In genomic region chr2:69952849-69953248, GRCm38 (mm10) we compare ENCODE assay signal across 22 mouse cellular contexts. TPM values are rescaled to one million over a fixed set of nuclear protein-coding genes. Genes with fewer than 3 reads are reported as not detected.
DNase-seq lines count a peak whose midpoint lies in the region; ATAC-seq and TF ChIP-seq lines count a peak whose summit lies in the region.
"Had no signal": no experiment of that assay in that cellular context is flagged by ENCODE, and none has a peak within 500 bp of the region (broad histone marks: within the 10 kb centered on the region; RNA-seq: fewer than 3 reads in every experiment).

No protein-coding gene starts in this region.

- no peak overlapping the region for H3K4me2 ChIP-seq in stomach, embryonic 14.5 days (replicated peaks; ENCODE audit: low read depth, low read length)
- no peak overlapping the region for H3K4me2 ChIP-seq in stomach, postnatal 0 days (replicated peaks; ENCODE audit: low read depth)
- no peak overlapping the region for H3K4me2 ChIP-seq in embryonic facial prominence, embryonic 13.5 days
- H3K4me2 ChIP-seq in forebrain, embryonic 14.5 days (ENCODE audit: low read length) = no peak overlapping the region
- H3K4me2 ChIP-seq: embryonic facial prominence, embryonic 15.5 days; forebrain, embryonic 15.5 days; heart, embryonic 13.5 days; hindbrain, embryonic 13.5 days; intestine, embryonic 15.5 days had no signal

- 69% methylated on average over 8 of the region's 8 CpGs for WGBS in stomach, embryonic 14.5 days
- whole genome bisulfite sequencing in stomach, postnatal 0 days = 69% methylated on average over 8 of the region's 8 CpGs
- 35% methylated on average over 8 of the region's 8 CpGs for WGBS in embryonic facial prominence, embryonic 13.5 days
- WGBS in forebrain, embryonic 14.5 days = 84% methylated on average over 8 of the region's 8 CpGs

- no peak for TF ChIP-seq CTCF in stomach, postnatal 0 days (IDR thresholded peaks at IDR 0.05; ENCODE audit: low read depth)

- TF ChIP-seq EP300 in stomach, postnatal 0 days (optimal IDR thresholded peaks at IDR 0.05) = no peak

- DNase-seq in frontal cortex, adult 2 months (ENCODE audit: extremely low spot score in 1 of 2, low spot score in 1 of 2) = no peak
- DNase-seq in stomach, postnatal 0 days (ENCODE audit: low spot score) = no peak
- no peak for DNase-seq in forebrain, embryonic 14.5 days (ENCODE audit: low spot score)
- no peak for DNase-seq in adrenal gland, postnatal 25 days
- DNase-seq: adrenal gland, adult 2 months; adrenal gland, postnatal 36 days; cerebellum, adult 18-20 months; cerebellum, adult 9-11 months; gastrocnemius, adult 2 months; gastrocnemius, postnatal 25 days; heart, postnatal 4 days; kidney, adult 18-20 months had no signal

- H3K36me3 ChIP-seq in stomach, embryonic 14.5 days (ENCODE audit: control insufficient read depth, insufficient read depth, low read length) = peaks cover 28% of the 10 kb centered on the region
- H3K36me3 ChIP-seq in stomach, postnatal 0 days (ENCODE audit: control insufficient read depth, insufficient read depth, low read length) = no peaks in the 10 kb centered on the region
- H3K36me3 ChIP-seq in embryonic facial prominence, embryonic 13.5 days = peaks cover 45% of the 10 kb centered on the region
- H3K36me3 ChIP-seq in forebrain, embryonic 14.5 days (ENCODE audit: control insufficient read depth, insufficient read depth, low read length) = peaks cover 33% of the 10 kb centered on the region
- H3K36me3 ChIP-seq: intestine, embryonic 15.5 days had no signal

- H3K27me3 ChIP-seq in stomach, embryonic 14.5 days (ENCODE audit: control insufficient read depth, insufficient read depth, low read length) = no peaks in the 10 kb centered on the region
- no peaks in the 10 kb centered on the region for H3K27me3 ChIP-seq in stomach, postnatal 0 days (ENCODE audit: control insufficient read depth, insufficient read depth, low read length)
- no peaks in the 10 kb centered on the region for H3K27me3 ChIP-seq in embryonic facial prominence, embryonic 13.5 days
- no peaks in the 10 kb centered on the region for H3K27me3 ChIP-seq in forebrain, embryonic 14.5 days (replicated peaks; ENCODE audit: control insufficient read depth, insufficient read depth, low read length)
- H3K27me3 ChIP-seq: embryonic facial prominence, embryonic 15.5 days; forebrain, embryonic 15.5 days; heart, embryonic 13.5 days; hindbrain, embryonic 13.5 days; intestine, embryonic 15.5 days had no signal

- peak; percentile 36; the same call in 1 of the 2 replicates for ATAC-seq in frontal cortex, adult (ENCODE audit: low TSS enrichment)
- no peak for ATAC-seq in stomach, embryonic 14.5 days (ENCODE audit: insufficient number of reproducible peaks, insufficient read depth, low FRiP score, low read depth)
- ATAC-seq in stomach, postnatal 0 days (ENCODE audit: low FRiP score, low TSS enrichment) = no peak
- ATAC-seq in embryonic facial prominence, embryonic 13.5 days (ENCODE audit: insufficient number of reproducible peaks, insufficient read depth, low FRiP score, low TSS enrichment, low read depth) = no peak
- no peak for ATAC-seq in forebrain, embryonic 14.5 days
- ATAC-seq: forebrain, embryonic 15.5 days; intestine, embryonic 15.5 days had no signal

- H3K4me3 ChIP-seq in stomach, embryonic 14.5 days (ENCODE audit: low read depth, low read length) = no peak overlapping the region
- H3K4me3 ChIP-seq in stomach, postnatal 0 days (ENCODE audit: low read depth, low read length) = no peak overlapping the region
- H3K4me3 ChIP-seq in embryonic facial prominence, embryonic 13.5 days = no peak overlapping the region
- H3K4me3 ChIP-seq in forebrain, embryonic 14.5 days (ENCODE audit: low read depth, low read length) = no peak overlapping the region
- H3K4me3 ChIP-seq: embryonic facial prominence, embryonic 15.5 days; erythroblast, embryonic 14.5 days; forebrain, embryonic 10.5 days; forebrain, embryonic 15.5 days; gastrocnemius, adult 2 months; heart, embryonic 13.5 days; hindbrain, embryonic 13.5 days; intestine, embryonic 15.5 days had no signal

- H3K4me1 ChIP-seq in stomach, embryonic 14.5 days (ENCODE audit: control insufficient read depth, insufficient read depth, low read length) = no peaks in the 10 kb centered on the region
- no peaks in the 10 kb centered on the region for H3K4me1 ChIP-seq in stomach, postnatal 0 days (replicated peaks; ENCODE audit: control insufficient read depth, insufficient read depth)
- H3K4me1 ChIP-seq in embryonic facial prominence, embryonic 13.5 days = 0 out of 2 replicates have a peak, but pooled peaks cover 4% of the 10 kb centered on the region
- no peaks in the 10 kb centered on the region for H3K4me1 ChIP-seq in forebrain, embryonic 14.5 days (ENCODE audit: control insufficient read depth, insufficient read depth, low read length)
- H3K4me1 ChIP-seq: embryonic facial prominence, embryonic 15.5 days; forebrain, embryonic 10.5 days; forebrain, embryonic 15.5 days; heart, embryonic 13.5 days; hindbrain, embryonic 13.5 days; intestine, embryonic 15.5 days had no signal

- 0 out of 2 replicates have a peak overlapping the region, but pooled peaks have one; percentile 15 for H3K27ac ChIP-seq in stomach, embryonic 14.5 days (ENCODE audit: low read length)
- H3K27ac ChIP-seq in stomach, postnatal 0 days (replicated peaks) = no peak overlapping the region
- H3K27ac ChIP-seq in embryonic facial prominence, embryonic 13.5 days = peak overlapping the region; percentile 16; the same call in 1 of the 2 replicates
- H3K27ac ChIP-seq in forebrain, embryonic 14.5 days (ENCODE audit: low read depth, low read length) = no peak overlapping the region
- H3K27ac ChIP-seq: embryonic facial prominence, embryonic 15.5 days; forebrain, embryonic 10.5 days; forebrain, embryonic 15.5 days; gastrocnemius, adult 2 months; heart, embryonic 13.5 days; hindbrain, embryonic 13.5 days; intestine, embryonic 15.5 days had no signal

- H3K9me3 ChIP-seq in stomach, embryonic 14.5 days (ENCODE audit: control insufficient read depth, low read depth, low read length) = no peaks in the 10 kb centered on the region
- no peaks in the 10 kb centered on the region for H3K9me3 ChIP-seq in stomach, postnatal 0 days (ENCODE audit: control insufficient read depth, low read length)
- no peaks in the 10 kb centered on the region for H3K9me3 ChIP-seq in embryonic facial prominence, embryonic 13.5 days
- H3K9me3 ChIP-seq in forebrain, embryonic 14.5 days (replicated peaks; ENCODE audit: control insufficient read depth, low read length) = no peaks in the 10 kb centered on the region
- H3K9me3 ChIP-seq: embryonic facial prominence, embryonic 15.5 days; forebrain, embryonic 10.5 days; forebrain, embryonic 15.5 days; heart, embryonic 13.5 days; hindbrain, embryonic 13.5 days; intestine, embryonic 15.5 days had no signal

- H3K9ac ChIP-seq in stomach, embryonic 14.5 days (replicated peaks; ENCODE audit: low read depth, low read length) = no peak overlapping the region
- no peak overlapping the region for H3K9ac ChIP-seq in stomach, postnatal 0 days (ENCODE audit: low read length)
- no peak overlapping the region for H3K9ac ChIP-seq in embryonic facial prominence, embryonic 13.5 days
- no peak overlapping the region for H3K9ac ChIP-seq in forebrain, embryonic 14.5 days (ENCODE audit: low read length)
- H3K9ac ChIP-seq: embryonic facial prominence, embryonic 15.5 days; forebrain, embryonic 15.5 days; heart, embryonic 13.5 days; hindbrain, embryonic 13.5 days; intestine, embryonic 15.5 days had no signal

RNA-seq across cellular contexts. Expression of gene Ubr3, which starts 55.8 kb away (rescaled TPM):
- polyA plus RNA-seq in frontal cortex, adult 2 months (2012; rRNA removed) = 82.7 and 105 TPM in 2 replicates
- polyA plus RNA-seq in stomach, embryonic 14.5 days (2014; fragmentation: Nextera tagmentation; extraction: Ambion mirVana) = 19.6 and 21.6 TPM in 2 replicates
- 7.9 and 9.0 TPM in 2 replicates for polyA plus RNA-seq in stomach, postnatal 0 days (2015; fragmentation: Nextera tagmentation; extraction: Ambion mirVana)
- polyA plus RNA-seq in embryonic facial prominence, embryonic 13.5 days (2015; fragmentation: Nextera tagmentation; extraction: Ambion mirVana) = 16.7 and 17.1 TPM in 2 replicates
- polyA plus RNA-seq in forebrain, embryonic 14.5 days (2014; fragmentation: Nextera tagmentation; extraction: Ambion mirVana) = 12.3 and 13.4 TPM in 2 replicates
- total RNA-seq in adrenal gland, postnatal 25 days (2021) = 94.7 and 112 TPM in 2 replicates

Comparison
In these comparisons a context has a peak if more than half of its experiments do, and no peak if none do; other contexts are left out.
1. H3K27ac ChIP-seq: peak in stomach, embryonic 14.5 days (single experiment) and embryonic facial prominence, embryonic 13.5 days (single experiment); none in stomach, postnatal 0 days (single experiment) and forebrain, embryonic 14.5 days (single experiment).